Mouse (Mus musculus): ENCODE data around the gene Vps54. TPM values are rescaled to one million over a fixed set of nuclear protein-coding genes. Genes with fewer than 3 reads are reported as not detected.

The Vps54 gene
- polyA plus RNA-seq, 1 experiment from 2014 or later, result 8.4 TPM

DNA sequence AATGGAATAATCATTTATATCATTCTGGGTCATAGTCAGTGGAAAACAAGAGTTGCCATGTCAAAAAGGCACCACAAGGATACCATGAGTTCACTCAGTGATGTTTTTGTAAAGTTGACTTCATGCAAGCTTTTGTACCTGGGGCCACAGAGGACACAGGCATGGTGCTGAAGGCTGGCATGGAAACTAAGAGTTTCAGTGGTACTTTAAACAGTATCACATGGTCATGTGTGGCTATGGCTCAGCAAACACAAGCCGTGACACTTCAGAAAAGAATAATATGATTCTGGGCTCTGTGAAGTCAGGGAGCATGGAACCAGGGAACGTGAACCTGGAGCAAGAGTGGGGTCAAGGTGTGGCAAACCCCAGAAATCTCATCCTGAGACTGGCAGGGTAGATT lies 17.7 kb upstream of the Vps54 start:
- no peak overlapping the region for H3K9ac ChIP-seq (ENCODE audit: low read length)

DNA sequence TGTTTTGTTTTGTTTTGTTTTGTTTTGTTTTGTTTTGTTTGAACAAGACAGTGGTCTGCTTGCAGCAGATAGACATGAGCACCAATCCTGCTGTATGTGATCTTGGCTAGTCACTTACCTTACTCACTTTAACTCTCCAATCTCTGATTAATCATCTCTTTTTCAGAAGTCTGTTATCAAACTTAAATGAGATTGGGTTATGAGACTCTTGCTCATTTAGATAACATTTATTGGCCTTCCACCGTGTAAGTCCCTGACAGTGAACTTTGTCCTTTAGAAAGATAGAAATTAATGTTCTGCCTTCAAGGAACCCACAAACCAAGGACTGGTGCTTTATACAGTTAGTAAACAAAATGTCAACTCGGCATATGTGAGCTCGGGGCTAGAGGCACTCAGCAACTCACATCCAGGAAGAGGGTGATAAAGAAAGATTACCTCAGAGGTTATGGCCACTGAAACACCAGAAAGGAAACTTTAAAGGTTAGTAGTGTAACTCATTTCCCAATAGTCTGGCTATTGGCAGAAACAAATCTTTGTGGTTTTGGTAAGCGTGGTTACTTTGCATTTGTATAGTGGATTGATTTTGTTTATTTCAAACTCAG lies 16.4 kb upstream of the Vps54 start:
- no peak for DNase-seq (ENCODE audit: low spot score)
- Histone ChIP-seq H3K4me1 (ENCODE audit: control insufficient read depth, insufficient read depth, low read length) (no peaks in the 10 kb centered on the region), H3K36me3 (ENCODE audit: control insufficient read depth, insufficient read depth, low read length) (no peaks in the 10 kb centered on the region), H3K4me2 (ENCODE audit: low read length) (no peak overlapping the region), H3K4me3 (ENCODE audit: low read depth, low read length) (no peak overlapping the region), H3K27ac (ENCODE audit: low read depth, low read length) (no peak overlapping the region), H3K27me3 (replicated peaks; ENCODE audit: control insufficient read depth, insufficient read depth, low read length) (no peaks in the 10 kb centered on the region), H3K9me3 (replicated peaks; ENCODE audit: control insufficient read depth, low read length) (no peaks in the 10 kb centered on the region), H3K9ac (ENCODE audit: low read length) (no peak overlapping the region)
- 90% methylated on average over 4 of the region's 4 CpGs for WGBS
- no peak for ATAC-seq

More for the DNA sequence above, 17.7 kb upstream of the Vps54 start:
- DNase-seq (ENCODE audit: low spot score) (no peak), ATAC-seq (no peak)
- H3K27ac ChIP-seq (ENCODE audit: low read depth, low read length), result no peak overlapping the region
- no peaks in the 10 kb centered on the region for H3K27me3 ChIP-seq (replicated peaks; ENCODE audit: control insufficient read depth, insufficient read depth, low read length)
- 85% methylated on average over 2 of the region's 2 CpGs for WGBS
- no peaks in the 10 kb centered on the region for H3K9me3 ChIP-seq (replicated peaks; ENCODE audit: control insufficient read depth, low read length)
- H3K4me2 ChIP-seq (ENCODE audit: low read length), result no peak overlapping the region
- H3K4me1 ChIP-seq (ENCODE audit: control insufficient read depth, insufficient read depth, low read length), result no peaks in the 10 kb centered on the region
- H3K36me3 ChIP-seq (ENCODE audit: control insufficient read depth, insufficient read depth, low read length), result no peaks in the 10 kb centered on the region
- no peak overlapping the region for H3K4me3 ChIP-seq (ENCODE audit: low read depth, low read length)

GRCm38 (mm10) chr11:21223539-21223938 lies 15.5 kb upstream of the Vps54 start:
- Histone ChIP-seq H3K27me3 (replicated peaks; ENCODE audit: control insufficient read depth, insufficient read depth, low read length) (no peaks in the 10 kb centered on the region), H3K9me3 (replicated peaks; ENCODE audit: control insufficient read depth, low read length) (no peaks in the 10 kb centered on the region), H3K36me3 (ENCODE audit: control insufficient read depth, insufficient read depth, low read length) (no peaks in the 10 kb centered on the region), H3K9ac (ENCODE audit: low read length) (no peak overlapping the region), H3K4me2 (ENCODE audit: low read length) (no peak overlapping the region), H3K4me3 (ENCODE audit: low read depth, low read length) (no peak overlapping the region), H3K4me1 (ENCODE audit: control insufficient read depth, insufficient read depth, low read length) (no peaks in the 10 kb centered on the region), H3K27ac (ENCODE audit: low read depth, low read length) (no peak overlapping the region)
- WGBS, result 96% methylated on average over 3 of the region's 3 CpGs
- ATAC-seq (no peak), DNase-seq (ENCODE audit: low spot score) (no peak)

GRCm38 (mm10) chr11:21224041-21224440 lies 15.0 kb upstream of the Vps54 start:
- DNase-seq (ENCODE audit: low spot score) (no peak), ATAC-seq (no peak)
- no peak overlapping the region for H3K4me3 ChIP-seq (ENCODE audit: low read depth, low read length)
- no peak overlapping the region for H3K27ac ChIP-seq (ENCODE audit: low read depth, low read length)
- no peaks in the 10 kb centered on the region for H3K27me3 ChIP-seq (replicated peaks; ENCODE audit: control insufficient read depth, insufficient read depth, low read length)
- H3K36me3 ChIP-seq (ENCODE audit: control insufficient read depth, insufficient read depth, low read length), result no peaks in the 10 kb centered on the region
- H3K9me3 ChIP-seq (replicated peaks; ENCODE audit: control insufficient read depth, low read length), result no peaks in the 10 kb centered on the region
- H3K4me2 ChIP-seq (ENCODE audit: low read length), result no peak overlapping the region
- 85% methylated on average over 6 of the region's 6 CpGs for WGBS
- H3K4me1 ChIP-seq (ENCODE audit: control insufficient read depth, insufficient read depth, low read length), result no peaks in the 10 kb centered on the region
- H3K9ac ChIP-seq (ENCODE audit: low read length), result no peak overlapping the region

DNA sequence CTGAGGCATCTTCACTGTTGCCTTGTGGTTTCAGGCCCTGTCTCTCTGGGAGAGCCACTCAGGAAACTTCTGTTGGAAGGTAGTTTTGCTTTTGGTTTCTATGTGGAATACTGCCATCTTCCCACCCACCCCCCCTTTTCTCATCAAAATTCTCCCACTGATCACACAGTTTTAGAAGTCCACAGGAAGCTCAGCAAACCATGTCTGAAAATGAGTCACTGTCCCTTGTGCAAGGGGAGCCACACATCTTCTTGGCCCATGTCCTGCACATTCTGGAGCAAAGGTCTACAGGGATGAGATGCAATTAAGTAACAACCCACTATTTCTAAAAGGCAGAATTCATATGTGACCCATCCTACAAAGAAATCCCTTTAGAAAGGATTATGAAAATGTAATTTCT lies 14.6 kb upstream of the Vps54 start:
- DNase-seq (ENCODE audit: low spot score), result no peak
- H3K4me3 ChIP-seq (ENCODE audit: low read depth, low read length), result no peak overlapping the region
- H3K9ac ChIP-seq (ENCODE audit: low read length), result no peak overlapping the region
- no peaks in the 10 kb centered on the region for H3K4me1 ChIP-seq (ENCODE audit: control insufficient read depth, insufficient read depth, low read length)
- H3K27me3 ChIP-seq (replicated peaks; ENCODE audit: control insufficient read depth, insufficient read depth, low read length), result no peaks in the 10 kb centered on the region
- ATAC-seq, result no peak
- no peak overlapping the region for H3K4me2 ChIP-seq (ENCODE audit: low read length)
- no peaks in the 10 kb centered on the region for H3K9me3 ChIP-seq (replicated peaks; ENCODE audit: control insufficient read depth, low read length)
- no peaks in the 10 kb centered on the region for H3K36me3 ChIP-seq (ENCODE audit: control insufficient read depth, insufficient read depth, low read length)
- H3K27ac ChIP-seq (ENCODE audit: low read depth, low read length), result no peak overlapping the region

GRCm38 (mm10) chr11:21224983-21225382 lies 14.1 kb upstream of the Vps54 start:
- no peak overlapping the region for H3K4me2 ChIP-seq (ENCODE audit: low read length)
- no peaks in the 10 kb centered on the region for H3K4me1 ChIP-seq (ENCODE audit: control insufficient read depth, insufficient read depth, low read length)
- no peaks in the 10 kb centered on the region for H3K27me3 ChIP-seq (replicated peaks; ENCODE audit: control insufficient read depth, insufficient read depth, low read length)
- H3K9ac ChIP-seq (ENCODE audit: low read length), result no peak overlapping the region
- ATAC-seq (no peak), DNase-seq (ENCODE audit: low spot score) (no peak)
- H3K4me3 ChIP-seq (ENCODE audit: low read depth, low read length), result no peak overlapping the region
- no peak overlapping the region for H3K27ac ChIP-seq (ENCODE audit: low read depth, low read length)
- no peaks in the 10 kb centered on the region for H3K36me3 ChIP-seq (ENCODE audit: control insufficient read depth, insufficient read depth, low read length)
- H3K9me3 ChIP-seq (replicated peaks; ENCODE audit: control insufficient read depth, low read length), result no peaks in the 10 kb centered on the region

GRCm38 (mm10) chr11:21235381-21235780 lies 3.7 kb upstream of the Vps54 start:
- no peak overlapping the region for H3K4me2 ChIP-seq (ENCODE audit: low read length)
- H3K27ac ChIP-seq (ENCODE audit: low read depth, low read length), result no peak overlapping the region
- H3K27me3 ChIP-seq (replicated peaks; ENCODE audit: control insufficient read depth, insufficient read depth, low read length), result no peaks in the 10 kb centered on the region
- no peak for DNase-seq (ENCODE audit: low spot score)
- no peaks in the 10 kb centered on the region for H3K36me3 ChIP-seq (ENCODE audit: control insufficient read depth, insufficient read depth, low read length)
- H3K9me3 ChIP-seq (replicated peaks; ENCODE audit: control insufficient read depth, low read length), result no peaks in the 10 kb centered on the region
- no peak overlapping the region for H3K9ac ChIP-seq (ENCODE audit: low read length)
- no peak overlapping the region for H3K4me3 ChIP-seq (ENCODE audit: low read depth, low read length)
- ATAC-seq, result no peak
- H3K4me1 ChIP-seq (ENCODE audit: control insufficient read depth, insufficient read depth, low read length), result peaks cover 5% of the 10 kb centered on the region

GRCm38 (mm10) chr11:21235821-21236220 lies 3.3 kb upstream of the Vps54 start:
- WGBS, result 51% methylated on average over 2 of the region's 2 CpGs
- Histone ChIP-seq H3K9ac (ENCODE audit: low read length) (no peak overlapping the region), H3K36me3 (ENCODE audit: control insufficient read depth, insufficient read depth, low read length) (no peaks in the 10 kb centered on the region), H3K4me1 (ENCODE audit: control insufficient read depth, insufficient read depth, low read length) (peaks cover 6% of the 10 kb centered on the region), H3K4me3 (ENCODE audit: low read depth, low read length) (no peak overlapping the region), H3K27ac (ENCODE audit: low read depth, low read length) (no peak overlapping the region), H3K4me2 (ENCODE audit: low read length) (no peak overlapping the region), H3K9me3 (replicated peaks; ENCODE audit: control insufficient read depth, low read length) (no peaks in the 10 kb centered on the region), H3K27me3 (replicated peaks; ENCODE audit: control insufficient read depth, insufficient read depth, low read length) (no peaks in the 10 kb centered on the region)
- no peak for DNase-seq (ENCODE audit: low spot score)
- no peak for ATAC-seq

DNA sequence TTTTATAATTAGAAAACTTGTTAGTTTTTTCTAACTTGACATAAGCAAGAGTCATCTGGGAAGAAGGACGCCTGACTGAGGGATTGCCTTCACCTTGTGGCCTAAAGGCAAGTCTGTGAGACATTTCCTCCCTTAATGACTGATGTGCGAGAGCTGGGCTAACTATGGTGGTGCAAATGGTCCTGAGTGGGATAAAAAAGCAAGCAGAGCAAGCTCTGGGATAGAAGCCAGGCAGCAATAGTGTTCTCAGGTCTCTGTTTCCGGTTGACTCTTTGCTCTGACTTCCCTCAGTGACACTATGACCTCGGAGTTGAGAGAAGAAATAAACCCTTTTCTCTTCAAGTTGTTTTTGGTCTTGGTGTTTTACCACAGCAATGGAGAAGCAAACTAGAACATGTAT lies 2.1 kb upstream of the Vps54 start:
- H3K36me3 ChIP-seq (ENCODE audit: control insufficient read depth, insufficient read depth, low read length), result no peaks in the 10 kb centered on the region
- 89% methylated on average over 4 of the region's 4 CpGs for WGBS
- ATAC-seq, result no peak

More for the DNA sequence above, 2.1 kb upstream of the Vps54 start:
- Histone ChIP-seq H3K9me3 (replicated peaks; ENCODE audit: control insufficient read depth, low read length) (no peaks in the 10 kb centered on the region), H3K9ac (ENCODE audit: low read length) (no peak overlapping the region), H3K27ac (ENCODE audit: low read depth, low read length) (no peak overlapping the region), H3K27me3 (replicated peaks; ENCODE audit: control insufficient read depth, insufficient read depth, low read length) (no peaks in the 10 kb centered on the region), H3K4me2 (ENCODE audit: low read length) (no peak overlapping the region), H3K4me3 (ENCODE audit: low read depth, low read length) (no peak overlapping the region), H3K4me1 (ENCODE audit: control insufficient read depth, insufficient read depth, low read length) (peaks cover 9% of the 10 kb centered on the region)
- DNase-seq (ENCODE audit: low spot score), result no peak
